In genomic region chr6:144166104-144166503, GRCm38 (mm10) we compare ENCODE assay signal across 9 mouse cellular contexts.
DNase-seq lines count a peak whose midpoint lies in the region; ATAC-seq lines count a peak whose summit lies in the region.
"Had no signal": no experiment of that assay in that cellular context is flagged by ENCODE, and none has a peak within 500 bp of the region (broad histone marks: within the 10 kb centered on the region; RNA-seq: fewer than 3 reads in every experiment).

No protein-coding gene starts in this region.

- H3K9ac ChIP-seq in forebrain, embryonic 12.5 days: peak overlapping the region; percentile 38
- H3K9ac ChIP-seq in hindbrain, embryonic 15.5 days: no peak overlapping the region
- H3K9ac ChIP-seq: liver, embryonic 13.5 days had no signal

- H3K4me2 ChIP-seq in forebrain, embryonic 12.5 days: peak overlapping the region; percentile 34
- peak overlapping the region; percentile 32 for H3K4me2 ChIP-seq in hindbrain, embryonic 15.5 days
- H3K4me2 ChIP-seq: liver, embryonic 13.5 days had no signal

- peak; percentile 8 for DNase-seq in lung, postnatal 10 days
- DNase-seq in lung, postnatal 4 days: no peak
- peak; percentile 73 for DNase-seq in neural tube, embryonic 10.5 days (ENCODE audit: extremely low spot score, low spot score)
- no peak for DNase-seq in urinary bladder, postnatal 4 days (ENCODE audit: low spot score in 2 of 2)
- no peak for DNase-seq in ovary, postnatal 10 days (ENCODE audit: low spot score)
- DNase-seq in spleen, postnatal 14 days (ENCODE audit: low spot score in 2 of 2): no peak
- DNase-seq: liver, embryonic 13.5 days had no signal

- H3K27me3 ChIP-seq in forebrain, embryonic 12.5 days: no peaks in the 10 kb centered on the region
- H3K27me3 ChIP-seq in hindbrain, embryonic 15.5 days: no peaks in the 10 kb centered on the region
- H3K27me3 ChIP-seq: liver, embryonic 13.5 days had no signal

- H3K4me1 ChIP-seq in forebrain, embryonic 12.5 days: peaks cover 46% of the 10 kb centered on the region
- H3K4me1 ChIP-seq in hindbrain, embryonic 15.5 days (replicated peaks): peaks cover 16% of the 10 kb centered on the region
- H3K4me1 ChIP-seq: liver, embryonic 13.5 days had no signal

- ATAC-seq in forebrain, embryonic 12.5 days (ENCODE audit: low FRiP score): peak; percentile 72
- ATAC-seq in hindbrain, embryonic 15.5 days (ENCODE audit: low FRiP score, low read depth): peak; percentile 83

- no peaks in the 10 kb centered on the region for H3K36me3 ChIP-seq in forebrain, embryonic 12.5 days (replicated peaks)
- no peaks in the 10 kb centered on the region for H3K36me3 ChIP-seq in hindbrain, embryonic 15.5 days
- H3K36me3 ChIP-seq: liver, embryonic 13.5 days had no signal

- no peak overlapping the region for H3K4me3 ChIP-seq in forebrain, embryonic 12.5 days (replicated peaks)
- no peak overlapping the region for H3K4me3 ChIP-seq in hindbrain, embryonic 15.5 days
- H3K4me3 ChIP-seq: liver, embryonic 13.5 days had no signal

- H3K27ac ChIP-seq in forebrain, embryonic 12.5 days: peak overlapping the region; percentile 59
- peak overlapping the region; percentile 53; the same call in 1 of the 2 replicates for H3K27ac ChIP-seq in hindbrain, embryonic 15.5 days (replicated peaks)
- H3K27ac ChIP-seq: liver, embryonic 13.5 days had no signal

- 4% methylated on average over 8 of the region's 8 CpGs for WGBS in forebrain, embryonic 12.5 days
- WGBS in hindbrain, embryonic 15.5 days: 4% methylated on average over 8 of the region's 8 CpGs

- H3K9me3 ChIP-seq in forebrain, embryonic 12.5 days: no peaks in the 10 kb centered on the region
- no peaks in the 10 kb centered on the region for H3K9me3 ChIP-seq in hindbrain, embryonic 15.5 days
- H3K9me3 ChIP-seq: liver, embryonic 13.5 days had no signal

Comparison
In these comparisons a context has a peak if more than half of its experiments do, and no peak if none do; other contexts are left out.
1. DNase-seq: peak in lung, postnatal 10 days (single experiment) and neural tube, embryonic 10.5 days (single experiment); none in lung, postnatal 4 days (0 of 2), urinary bladder, postnatal 4 days (0 of 2), ovary, postnatal 10 days (single experiment) and spleen, postnatal 14 days (0 of 2).